Mouse (Mus musculus): ENCODE measurements around the gene Smpdl3a.

Smpdl3a gene

DNA sequence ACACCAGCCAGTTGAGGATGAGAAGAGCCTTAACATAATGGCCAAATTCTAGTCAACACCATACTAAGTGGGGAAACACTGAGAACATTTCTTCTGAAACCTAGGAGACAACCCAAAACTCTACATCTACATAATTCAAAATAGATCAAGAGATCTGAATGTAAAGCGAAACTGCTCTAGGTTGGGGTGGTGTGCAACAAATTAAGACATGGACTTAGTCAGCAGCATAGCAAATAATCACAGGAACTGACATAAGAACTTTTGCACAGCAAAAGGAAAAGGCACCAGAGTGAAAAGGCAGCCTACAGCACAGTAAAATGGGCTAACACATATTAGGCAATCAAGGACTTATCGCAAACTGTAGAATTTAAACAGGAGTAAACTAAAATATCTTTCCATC is 25.1 kb downstream of the Smpdl3a start:
- no peak for DNase-seq (ENCODE audit: extremely low spot score)

DNA sequence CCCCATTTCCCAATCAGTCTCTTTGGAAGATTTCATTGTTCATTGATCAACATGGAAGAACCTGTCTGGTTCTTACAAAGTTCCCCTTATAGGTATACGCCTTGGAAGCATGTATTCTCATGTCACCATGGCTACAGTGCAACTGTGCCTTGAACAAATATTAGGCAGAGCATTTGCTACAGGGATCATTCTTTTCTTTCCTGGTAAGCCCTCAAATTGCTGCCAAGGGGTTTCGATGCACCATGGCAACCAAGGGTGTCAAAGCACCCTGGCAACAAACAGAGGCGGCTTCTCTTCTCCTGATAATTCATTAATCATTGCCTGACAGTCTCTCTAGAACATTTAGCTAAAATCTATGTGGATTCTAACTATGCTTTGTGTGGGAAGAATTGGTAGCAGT is 28.3 kb downstream of the Smpdl3a start:
- peak; percentile 61 for DNase-seq (ENCODE audit: extremely low spot score)

DNA sequence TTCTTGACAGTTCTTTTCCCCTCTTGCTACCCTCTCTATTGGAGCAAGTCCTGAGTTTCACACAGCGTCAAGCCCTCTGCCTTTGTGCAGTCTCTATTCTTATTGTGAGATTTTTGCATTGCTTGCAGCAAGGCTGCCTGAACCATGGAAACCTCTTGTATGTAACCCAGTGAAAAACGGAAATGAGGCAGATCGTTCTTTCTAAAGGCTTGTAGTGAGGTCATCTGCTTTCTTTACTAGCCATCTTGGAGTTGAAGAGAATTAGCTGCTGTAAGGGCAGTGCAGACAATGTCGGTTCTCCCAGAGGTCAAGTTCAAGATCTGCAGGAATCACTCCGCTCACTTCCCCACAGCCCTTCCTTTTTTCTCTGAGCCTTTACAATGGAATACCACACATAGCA is 34.5 kb downstream of the Smpdl3a start:
- DNase-seq (ENCODE audit: extremely low spot score), result peak; percentile 24

GRCm38 (mm10) chr10:57829621-57830020 is 35.5 kb downstream of the Smpdl3a start:
- no peak for DNase-seq (ENCODE audit: extremely low spot score)

GRCm38 (mm10) chr10:57835094-57835493 is 41.0 kb downstream of the Smpdl3a start:
- DNase-seq (ENCODE audit: extremely low spot score), result no peak

DNA sequence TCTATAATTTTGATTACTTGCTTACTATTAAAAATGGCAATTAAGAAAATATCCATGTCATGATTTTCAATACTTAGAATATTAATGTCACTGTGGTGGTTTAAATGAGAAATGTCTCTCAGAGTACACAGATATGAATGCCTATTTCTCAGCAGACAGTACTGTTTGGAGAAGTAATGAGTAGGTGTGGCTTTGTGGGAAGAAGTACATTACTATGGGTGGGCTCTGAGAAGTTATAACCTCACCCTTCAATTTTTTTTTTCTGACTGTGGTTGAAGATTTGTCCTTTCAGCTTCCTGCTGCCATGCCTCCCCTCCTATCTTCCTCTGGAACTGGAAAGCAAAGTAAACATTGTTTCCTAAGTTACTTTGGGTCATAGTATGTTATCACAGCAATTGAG is 41.8 kb downstream of the Smpdl3a start:
- no peak for DNase-seq (ENCODE audit: extremely low spot score)

- DNase-seq (ENCODE audit: extremely low spot score), result peak; percentile 42
Observed at GRCm38 (mm10) chr10:57841638-57842509, 47.7 kb downstream of the Smpdl3a start.

- peak; percentile 54 for DNase-seq (ENCODE audit: extremely low spot score)
Observed at GRCm38 (mm10) chr10:57847916-57848682, 54.0 kb downstream of the Smpdl3a start.

Data from embryo, embryonic 9.5 days (tissue).